Mouse (Mus musculus): Measurements from ENCODE around the gene St6galnac4. TPM values are rescaled to one million over a fixed set of nuclear protein-coding genes. Genes with fewer than 3 reads are reported as not detected.

Gene St6galnac4
- total and polyA plus RNA-seq, 3 experiments, result 16.2 to 25.2 (median 17.8) TPM

GRCm38 (mm10) chr2:32589213-32589795 lies 2.4 kb downstream of the St6galnac4 start:
- H3K36me3 ChIP-seq (ENCODE audit: control insufficient read depth, insufficient read depth, low read length), result no peaks in the 10 kb centered on the region
- 0 out of 2 replicates have a peak overlapping the region, but pooled peaks have one; percentile 2 for H3K4me3 ChIP-seq
- no peaks in the 10 kb centered on the region for H3K27me3 ChIP-seq (ENCODE audit: control insufficient read depth, insufficient read depth, low read length)
- H3K27ac ChIP-seq, result peak overlapping the region; percentile 91
- H3K79me2 ChIP-seq (replicated peaks; ENCODE audit: control insufficient read depth, insufficient read depth, low read length), result no peaks in the 10 kb centered on the region
- peak overlapping the region; percentile 25; the same call in 1 of the 2 replicates for H3K9ac ChIP-seq (ENCODE audit: low read depth, low read length)
- TF ChIP-seq EP300 (IDR thresholded peaks at IDR 0.05; ENCODE audit: insufficient read depth, low read depth, low read length), result no peak
- TF ChIP-seq CTCF (IDR thresholded peaks at IDR 0.05), result no peak
- TF ChIP-seq POLR2A (IDR thresholded peaks at IDR 0.05; ENCODE audit: insufficient read depth, low read depth, low read length), result no peak
- DNase-seq, result peak; percentile 64 to 76
- peaks cover 6% of the 10 kb centered on the region for H3K4me1 ChIP-seq (ENCODE audit: control insufficient read depth, insufficient read depth, low read length)
- 20% methylated on average over 11 of the region's 11 CpGs for WGBS
- intact Hi-C loops (cut with DNase I), result no loop called here

DNA sequence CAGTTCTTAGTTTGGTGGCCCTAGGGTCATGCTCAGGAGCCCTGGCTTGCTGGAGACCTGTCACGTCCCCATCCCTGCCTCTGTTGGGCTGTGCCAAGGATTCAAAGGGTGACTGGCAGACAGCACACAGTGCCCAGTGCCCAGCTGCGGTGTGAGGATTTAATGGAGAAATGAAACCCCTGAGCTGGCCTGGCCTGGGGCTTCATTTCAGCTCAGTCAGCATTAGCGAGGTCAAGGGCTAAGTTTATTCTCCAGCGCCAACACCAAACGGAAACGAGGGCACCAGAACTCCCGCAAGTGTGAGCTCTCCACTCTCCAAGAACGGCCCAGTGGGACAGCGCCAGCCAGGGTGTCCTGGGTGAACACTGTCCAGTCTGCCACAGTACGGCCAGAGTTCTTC lies 3.3 kb downstream of the St6galnac4 start:
- Histone ChIP-seq H3K27ac (peak overlapping the region; percentile 91), H3K36me3 (ENCODE audit: control insufficient read depth, insufficient read depth, low read length) (no peaks in the 10 kb centered on the region), H3K9ac (ENCODE audit: low read depth, low read length) (no peak overlapping the region), H3K4me3 (no peak overlapping the region), H3K4me1 (ENCODE audit: control insufficient read depth, insufficient read depth, low read length) (peaks cover 6% of the 10 kb centered on the region), H3K79me2 (replicated peaks; ENCODE audit: control insufficient read depth, insufficient read depth, low read length) (no peaks in the 10 kb centered on the region), H3K27me3 (ENCODE audit: control insufficient read depth, insufficient read depth, low read length) (no peaks in the 10 kb centered on the region)
- 66% methylated on average over 10 of the region's 10 CpGs for WGBS
- peak in 1 of 2 experiments; percentile 60 for DNase-seq
- intact Hi-C loops (cut with DNase I), result no loop called here
- TF ChIP-seq POLR2A (IDR thresholded peaks at IDR 0.05; ENCODE audit: insufficient read depth, low read depth, low read length) (no peak), EP300 (IDR thresholded peaks at IDR 0.05; ENCODE audit: insufficient read depth, low read depth, low read length) (no peak)

DNA sequence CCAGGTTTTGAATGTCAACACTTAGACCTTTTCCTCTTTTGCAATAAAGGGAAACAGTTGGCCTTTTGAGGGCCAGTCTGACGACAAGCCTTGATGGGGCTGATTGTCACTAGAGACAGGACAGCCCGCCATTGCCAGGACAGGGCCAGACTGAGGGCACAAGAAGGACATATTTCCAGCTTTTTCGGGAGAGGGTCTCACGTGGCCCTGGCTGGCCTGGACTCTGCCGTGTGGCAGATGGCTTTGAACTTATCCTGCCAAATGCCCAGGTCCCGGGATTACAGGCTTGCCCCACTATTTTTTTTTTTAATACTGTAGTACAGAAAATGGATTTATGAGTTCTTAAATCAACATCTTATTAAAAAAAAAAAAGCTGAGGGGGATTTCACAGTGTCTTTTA lies 4.4 kb downstream of the St6galnac4 start:
- no peaks in the 10 kb centered on the region for H3K79me2 ChIP-seq (replicated peaks; ENCODE audit: control insufficient read depth, insufficient read depth, low read length)
- no peaks in the 10 kb centered on the region for H3K36me3 ChIP-seq (ENCODE audit: control insufficient read depth, insufficient read depth, low read length)
- TF ChIP-seq POLR2A (IDR thresholded peaks at IDR 0.05; ENCODE audit: insufficient read depth, low read depth, low read length) (no peak), EP300 (IDR thresholded peaks at IDR 0.05; ENCODE audit: insufficient read depth, low read depth, low read length) (no peak), CTCF (IDR thresholded peaks at IDR 0.05) (no peak)
- no peaks in the 10 kb centered on the region for H3K27me3 ChIP-seq (ENCODE audit: control insufficient read depth, insufficient read depth, low read length)
- intact Hi-C loops (cut with DNase I), result no loop called here
- no peak overlapping the region for H3K27ac ChIP-seq
- DNase-seq, result no peak
- peaks cover 6% of the 10 kb centered on the region for H3K4me1 ChIP-seq (ENCODE audit: control insufficient read depth, insufficient read depth, low read length)
- no peak overlapping the region for H3K9ac ChIP-seq (ENCODE audit: low read depth, low read length)
- WGBS, result 75% methylated on average over 6 of the region's 6 CpGs
- H3K4me3 ChIP-seq, result no peak overlapping the region

DNA sequence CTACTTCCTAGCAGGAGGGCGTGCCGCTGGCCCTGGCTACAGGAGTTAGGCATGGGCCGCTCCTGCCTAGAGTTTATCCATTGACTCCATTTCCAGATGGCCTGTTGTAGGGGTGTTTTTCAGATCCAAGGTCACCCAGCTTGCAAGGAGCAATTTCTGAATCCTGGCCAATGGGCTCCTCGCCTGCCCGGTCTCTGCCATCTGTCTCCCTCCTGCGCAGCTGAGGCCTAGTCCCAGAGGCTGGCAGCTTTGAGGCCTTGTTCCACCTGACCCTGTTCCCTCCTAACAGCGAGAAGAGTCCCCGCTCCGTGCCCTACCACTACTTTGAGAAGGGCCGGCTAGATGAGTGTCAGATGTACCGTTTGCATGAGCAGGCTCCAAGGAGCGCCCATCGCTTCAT lies 9.8 kb downstream of the St6galnac4 start:
- WGBS, result 76% methylated on average over 13 of the region's 13 CpGs
- Histone ChIP-seq H3K4me1 (ENCODE audit: control insufficient read depth, insufficient read depth, low read length) (peaks cover 6% of the 10 kb centered on the region), H3K27ac (no peak overlapping the region), H3K36me3 (ENCODE audit: control insufficient read depth, insufficient read depth, low read length) (no peaks in the 10 kb centered on the region), H3K4me3 (no peak overlapping the region), H3K27me3 (ENCODE audit: control insufficient read depth, insufficient read depth, low read length) (no peaks in the 10 kb centered on the region), H3K9ac (ENCODE audit: low read depth, low read length) (no peak overlapping the region), H3K79me2 (replicated peaks; ENCODE audit: control insufficient read depth, insufficient read depth, low read length) (no peaks in the 10 kb centered on the region)
- peak in 1 of 2 experiments; percentile 41 for DNase-seq
- intact Hi-C loops (cut with DNase I), result no loop called here
- no peak for TF ChIP-seq POLR2A (IDR thresholded peaks at IDR 0.05; ENCODE audit: insufficient read depth, low read depth, low read length)
- TF ChIP-seq EP300 (IDR thresholded peaks at IDR 0.05; ENCODE audit: insufficient read depth, low read depth, low read length), result no peak
- no peak for TF ChIP-seq CTCF (IDR thresholded peaks at IDR 0.05)

- H3K4me3 ChIP-seq, result no peak overlapping the region
- peaks cover 9% of the 10 kb centered on the region for H3K4me1 ChIP-seq (ENCODE audit: control insufficient read depth, insufficient read depth, low read length)
- 84% methylated on average over 5 of the region's 5 CpGs for WGBS
- H3K79me2 ChIP-seq (replicated peaks; ENCODE audit: control insufficient read depth, insufficient read depth, low read length), result no peaks in the 10 kb centered on the region
- TF ChIP-seq CTCF (IDR thresholded peaks at IDR 0.05) (no peak), EP300 (IDR thresholded peaks at IDR 0.05; ENCODE audit: insufficient read depth, low read depth, low read length) (no peak), POLR2A (IDR thresholded peaks at IDR 0.05; ENCODE audit: insufficient read depth, low read depth, low read length) (no peak)
- intact Hi-C loops (cut with DNase I), result no loop called here
- H3K9ac ChIP-seq (ENCODE audit: low read depth, low read length), result no peak overlapping the region
- H3K27me3 ChIP-seq (ENCODE audit: control insufficient read depth, insufficient read depth, low read length), result no peaks in the 10 kb centered on the region
- peak overlapping the region; percentile 55 for H3K27ac ChIP-seq
- DNase-seq, result no peak
- H3K36me3 ChIP-seq (ENCODE audit: control insufficient read depth, insufficient read depth, low read length), result no peaks in the 10 kb centered on the region
These were observed 10.4 kb downstream of the St6galnac4 start for GRCm38 (mm10) chr2:32597248-32597647.

DNA sequence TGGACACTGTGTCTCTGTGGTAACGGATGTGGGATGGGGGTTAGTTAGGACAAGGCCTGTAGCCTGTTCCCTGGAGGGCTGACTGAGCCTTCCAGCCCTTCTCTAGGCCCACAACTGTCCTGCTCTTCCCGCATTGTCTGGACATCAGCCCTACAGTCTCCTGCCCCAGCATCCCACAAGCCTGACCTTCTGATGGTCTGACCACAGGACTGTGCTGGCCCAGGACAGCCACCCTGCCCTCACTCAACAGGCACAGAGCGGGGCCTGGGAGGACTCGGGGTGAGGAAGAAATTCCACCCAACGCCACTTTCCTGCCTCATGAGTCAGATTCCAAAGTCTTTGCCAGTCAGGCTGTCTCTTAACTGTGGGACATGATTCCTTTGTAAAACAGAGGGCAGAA lies 10.8 kb downstream of the St6galnac4 start:
- Histone ChIP-seq H3K4me3 (no peak overlapping the region), H3K79me2 (replicated peaks; ENCODE audit: control insufficient read depth, insufficient read depth, low read length) (no peaks in the 10 kb centered on the region), H3K36me3 (ENCODE audit: control insufficient read depth, insufficient read depth, low read length) (no peaks in the 10 kb centered on the region), H3K4me1 (ENCODE audit: control insufficient read depth, insufficient read depth, low read length) (peaks cover 9% of the 10 kb centered on the region), H3K9ac (ENCODE audit: low read depth, low read length) (no peak overlapping the region; the same call in 1 of the 2 replicates), H3K27ac (peak overlapping the region; percentile 55), H3K27me3 (ENCODE audit: control insufficient read depth, insufficient read depth, low read length) (no peaks in the 10 kb centered on the region)
- TF ChIP-seq EP300 (IDR thresholded peaks at IDR 0.05; ENCODE audit: insufficient read depth, low read depth, low read length), result no peak
- TF ChIP-seq CTCF (IDR thresholded peaks at IDR 0.05), result no peak
- TF ChIP-seq POLR2A (IDR thresholded peaks at IDR 0.05; ENCODE audit: insufficient read depth, low read depth, low read length), result no peak
- 62% methylated on average over 5 of the region's 5 CpGs for WGBS
- intact Hi-C loops (cut with DNase I), result no loop called here
- no peak for DNase-seq
